Mouse (Mus musculus) megakaryocyte, embryonic 14.5 days (primary cell): ENCODE results near the gene Fut11.

Source experiments
- FLI1 ChIP-seq: IDR thresholded peaks from 2 replicates; pipeline ENCODE4 v1.6.1; 2012; ENCODE audit warnings: low read length, inconsistent platforms, mixed read lengths
- GATA1 ChIP-seq: IDR thresholded peaks from 3 replicates; pipeline ENCODE4 v1.6.1; 2012; ENCODE audit warnings: mixed read lengths, low read length, inconsistent platforms, borderline replicate concordance

DNA sequence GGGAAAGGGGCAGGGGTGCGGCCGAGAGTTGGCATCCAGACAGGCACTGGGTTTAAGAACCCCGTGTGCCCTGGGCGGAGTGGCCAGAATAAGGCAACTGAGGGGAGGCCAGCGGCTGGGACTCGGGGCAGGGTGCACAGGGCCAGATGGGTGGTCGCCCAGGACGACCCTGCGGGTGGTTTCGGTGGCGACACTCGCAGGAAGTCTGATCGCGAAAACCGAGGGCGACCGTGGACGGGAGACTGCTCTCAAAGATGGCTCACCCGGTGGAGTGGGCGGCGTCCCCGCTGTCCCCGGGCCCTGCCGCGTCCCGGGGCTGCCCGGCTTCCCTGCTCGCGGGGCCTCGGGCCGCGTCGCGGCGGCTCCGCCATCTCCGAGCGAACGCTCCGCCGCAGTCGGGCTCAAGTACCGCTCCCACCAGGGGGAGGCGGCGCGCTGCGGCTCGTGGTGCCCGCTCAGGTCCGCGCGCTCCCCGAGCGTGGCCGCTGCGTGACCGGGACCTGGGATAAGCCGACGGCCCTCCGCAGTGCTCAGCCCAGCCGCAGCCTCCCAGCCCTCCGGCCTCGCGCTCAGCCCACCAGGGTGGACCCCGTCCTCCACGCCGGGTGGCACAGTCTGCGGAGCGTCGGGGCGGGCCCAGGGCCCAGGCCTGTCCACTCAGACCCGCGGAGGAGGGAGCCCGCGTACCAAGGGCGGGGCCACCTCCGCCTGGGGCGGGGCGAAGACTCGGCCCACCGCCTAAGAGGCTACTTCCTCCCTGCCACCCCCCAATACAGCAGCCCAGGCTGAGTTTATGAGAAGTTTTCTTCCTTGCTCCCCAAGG, 39.4 kb downstream of the Fut11 start, which contains the start of gene Ndst2:
- no peak for TF ChIP-seq GATA1
- no peak for TF ChIP-seq FLI1
